Mouse (Mus musculus) urinary bladder, postnatal 4 days (tissue): Measurements from ENCODE around the gene Comt.

ENCODE experiments used
- DNase-seq, 2 experiments: peaks; one replicate each; pipeline ENCODE4 v3.0.0; 2021 to 2022; ENCODE audit warnings: low spot score in 2 of 2

Comt gene

GRCm38 (mm10) chr16:18411026-18411649 is 15.5 kb downstream of the Comt start:
- no peak for DNase-seq

- DNase-seq, result no peak
These were observed 16.2 kb downstream of the Comt start for GRCm38 (mm10) chr16:18410418-18410817.

GRCm38 (mm10) chr16:18409776-18410175 is 16.9 kb downstream of the Comt start:
- DNase-seq, result no peak

- no peak for DNase-seq
These were observed 18.7 kb downstream of the Comt start for GRCm38 (mm10) chr16:18407912-18408311.

- DNase-seq, result no peak
These were observed 20.4 kb downstream of the Comt start for GRCm38 (mm10) chr16:18406293-18406692.

GRCm38 (mm10) chr16:18405876-18406275 is 20.8 kb downstream of the Comt start:
- no peak for DNase-seq

- DNase-seq, result no peak
These were observed 21.4 kb downstream of the Comt start for GRCm38 (mm10) chr16:18405091-18405854.

- no peak for DNase-seq
These were observed 23.4 kb downstream of the Comt start for GRCm38 (mm10) chr16:18403285-18403684.

GRCm38 (mm10) chr16:18400472-18401216 is 26.0 kb downstream of the Comt start:
- no peak for DNase-seq

- DNase-seq, result no peak
These were observed 26.6 kb downstream of the Comt start for GRCm38 (mm10) chr16:18400028-18400427.

- DNase-seq, result no peak
These were observed 29.6 kb downstream of the Comt start for GRCm38 (mm10) chr16:18396791-18397621.

- no peak for DNase-seq
These were observed 30.5 kb downstream of the Comt start for GRCm38 (mm10) chr16:18396201-18396600.

- DNase-seq, result no peak
These were observed 31.0 kb downstream of the Comt start for GRCm38 (mm10) chr16:18395620-18396036.

- no peak for DNase-seq
These were observed 31.7 kb downstream of the Comt start for GRCm38 (mm10) chr16:18394777-18395619.

- no peak for DNase-seq
These were observed 32.6 kb downstream of the Comt start for GRCm38 (mm10) chr16:18394056-18394455.

GRCm38 (mm10) chr16:18393595-18393994 is 33.1 kb downstream of the Comt start:
- DNase-seq, result no peak

GRCm38 (mm10) chr16:18392469-18393426 is 33.9 kb downstream of the Comt start:
- DNase-seq, result peak; percentile 82 to 85

- no peak for DNase-seq
These were observed 34.9 kb downstream of the Comt start for GRCm38 (mm10) chr16:18391728-18392127.

GRCm38 (mm10) chr16:18391127-18391526 is 35.5 kb downstream of the Comt start:
- DNase-seq, result peak in 1 of 2 experiments; percentile 15

GRCm38 (mm10) chr16:18390399-18390798 is 36.3 kb downstream of the Comt start:
- DNase-seq, result peak in 1 of 2 experiments; percentile 11
